Mouse (Mus musculus) neural tube, embryonic 15.5 days (tissue): ENCODE data around the gene Tmem161a. TPM values are rescaled to one million over a fixed set of nuclear protein-coding genes. Genes with fewer than 3 reads are reported as not detected.
"Not testable (repeated sequence)": the region's sequence is repeated elsewhere in the genome, so short reads cannot be mapped to it uniquely, and the experiment has no call there.

Experiments used
- ATAC-seq: fragments of 200-750 bp; cut with Nextera tagmentation; 2 replicates; pipeline ENCODE4 v1.8.0; 2017; ENCODE audit warnings: mild to moderate bottlenecking, moderate TSS enrichment, moderate library complexity; ENCODE audit not compliant: low FRiP score
- H3K27ac ChIP-seq: fragments of 300-500 bp; sonication (generic); replicated peaks from 2 replicates; pipeline ENCODE4 v1.5.1; 2015; ENCODE audit warnings: mild to moderate bottlenecking, inconsistent platforms
- H3K27me3 ChIP-seq: fragments of 300-500 bp; sonication (generic); replicated peaks from 2 replicates; pipeline ENCODE4 v1.6.1; 2015; ENCODE audit warnings: inconsistent platforms
- H3K36me3 ChIP-seq: fragments of 300-500 bp; sonication (generic); 2 replicates; pipeline ENCODE4 v1.6.1; 2015; ENCODE audit warnings: inconsistent platforms
- H3K4me1 ChIP-seq: fragments of 300-500 bp; sonication (generic); 2 replicates; pipeline ENCODE4 v1.6.1; 2015; ENCODE audit warnings: inconsistent platforms
- H3K4me2 ChIP-seq: fragments of 300-500 bp; sonication (generic); 2 replicates; pipeline ENCODE4 v1.6.1; 2015; ENCODE audit warnings: inconsistent platforms, mild to moderate bottlenecking, moderate library complexity
- H3K4me3 ChIP-seq: fragments of 300-500 bp; sonication (generic); replicated peaks from 2 replicates; pipeline ENCODE4 v1.5.1; 2015; ENCODE audit warnings: mild to moderate bottlenecking, inconsistent platforms
- H3K9ac ChIP-seq: fragments of 300-500 bp; sonication (generic); replicated peaks from 2 replicates; pipeline ENCODE4 v1.6.1; 2015; ENCODE audit warnings: mild to moderate bottlenecking, inconsistent platforms
- H3K9me3 ChIP-seq: fragments of 300-500 bp; sonication (generic); replicated peaks from 2 replicates; pipeline ENCODE4 v1.6.1; 2016; ENCODE audit warnings: inconsistent platforms
- WGBS: fragments of 180-500 bp; shearing (Covaris S2); methylation state at CpG from one replicate; pipeline ENCODE4 v1.1.7; 2015; ENCODE audit warnings: mixed read lengths; 5-methylcytosine and 5-hydroxymethylcytosine counted together
- polyA plus RNA-seq: library from polyadenylated mRNA; unstranded; fragments of >200 nt; fragmentation: Nextera tagmentation; extraction: Ambion mirVana; gene quantifications from 2 replicates; pipeline ENCODE4 v1.2.1, GENCODE M21; 2015

Tmem161a gene
- polyA plus RNA-seq, 1 experiment from 2014 or later, result 54.0 TPM

- under 1% methylated on average over 66 of the region's 66 CpGs for WGBS
Observed at GRCm38 (mm10) chr8:70212112-70213055, 40.2 kb downstream of the Tmem161a start, which contains the start of gene Slc25a42. TSS of gene Slc25a42 (minus strand) at chr8:70212305.

GRCm38 (mm10) chr8:70214411-70214810 is 42.3 kb downstream of the Tmem161a start:
- no peak overlapping the region for H3K9ac ChIP-seq
- no peak overlapping the region for H3K4me3 ChIP-seq
- H3K27ac ChIP-seq, result no peak overlapping the region
- H3K36me3 ChIP-seq, result no peaks in the 10 kb centered on the region
- peaks cover 24% of the 10 kb centered on the region for H3K4me1 ChIP-seq
- no peak for ATAC-seq
- no peaks in the 10 kb centered on the region for H3K9me3 ChIP-seq
- H3K27me3 ChIP-seq, result 0 out of 2 replicates have a peak, but pooled peaks cover 6% of the 10 kb centered on the region
- WGBS, result 73% methylated on average over 3 of the region's 3 CpGs
- H3K4me2 ChIP-seq, result no peak overlapping the region

More at GRCm38 (mm10) chr8:70212112-70213055, 40.2 kb downstream of the Tmem161a start, which contains the start of gene Slc25a42:
- peak; percentile 98 for ATAC-seq
- Histone ChIP-seq H3K4me1 (peaks cover 24% of the 10 kb centered on the region), H3K9ac (peak within 1 kb of the TSS; percentile 67), H3K27ac (peak within 1 kb of the TSS; percentile 76), H3K4me2 (peak within 1 kb of the TSS; percentile 86), H3K27me3 (0 out of 2 replicates have a peak, but pooled peaks cover 6% of the 10 kb centered on the region), H3K36me3 (no peaks in the 10 kb centered on the region), H3K4me3 (peak within 1 kb of the TSS; percentile 76), H3K9me3 (no peaks in the 10 kb centered on the region)

GRCm38 (mm10) chr8:70215092-70215491 is 42.9 kb downstream of the Tmem161a start:
- Histone ChIP-seq H3K9me3 (no peaks in the 10 kb centered on the region), H3K4me3 (no peak overlapping the region), H3K36me3 (0 out of 2 replicates have a peak, but pooled peaks cover under 1% of the 10 kb centered on the region), H3K4me2 (no peak overlapping the region), H3K9ac (no peak overlapping the region), H3K4me1 (peaks cover 21% of the 10 kb centered on the region), H3K27ac (no peak overlapping the region), H3K27me3 (0 out of 2 replicates have a peak, but pooled peaks cover 6% of the 10 kb centered on the region)
- ATAC-seq, result no peak
- whole genome bisulfite sequencing, result 75% methylated on average over 5 of the region's 5 CpGs

GRCm38 (mm10) chr8:70216161-70216560 is 44.0 kb downstream of the Tmem161a start:
- ATAC-seq, H3K27ac ChIP-seq, H3K9me3 ChIP-seq, H3K4me2 ChIP-seq, H3K4me1 ChIP-seq, H3K9ac ChIP-seq, H3K36me3 ChIP-seq, H3K27me3 ChIP-seq, H3K4me3 ChIP-seq: not testable (repeated sequence)
- 67% methylated on average over 3 of the region's 3 CpGs for WGBS

- ATAC-seq, result no peak
- 80% methylated on average over 1 of the region's 1 CpGs for WGBS
- peaks cover 14% of the 10 kb centered on the region for H3K36me3 ChIP-seq
- no peaks in the 10 kb centered on the region for H3K9me3 ChIP-seq
- no peak overlapping the region for H3K9ac ChIP-seq
- H3K4me2 ChIP-seq, result no peak overlapping the region
- H3K4me3 ChIP-seq, result no peak overlapping the region
- H3K4me1 ChIP-seq, result peaks cover 6% of the 10 kb centered on the region
- no peak overlapping the region for H3K27ac ChIP-seq
- no peaks in the 10 kb centered on the region for H3K27me3 ChIP-seq
Observed at GRCm38 (mm10) chr8:70216566-70216965, 44.4 kb downstream of the Tmem161a start.

- Histone ChIP-seq H3K27ac (no peak overlapping the region), H3K9ac (no peak overlapping the region), H3K4me1 (peaks cover 5% of the 10 kb centered on the region), H3K4me2 (no peak overlapping the region), H3K9me3 (no peaks in the 10 kb centered on the region), H3K4me3 (no peak overlapping the region), H3K36me3 (peaks cover 23% of the 10 kb centered on the region), H3K27me3 (no peaks in the 10 kb centered on the region)
- ATAC-seq, result no peak
Observed at GRCm38 (mm10) chr8:70217441-70217840, 45.3 kb downstream of the Tmem161a start.

- H3K27ac ChIP-seq, result no peak overlapping the region
- H3K27me3 ChIP-seq, result no peaks in the 10 kb centered on the region
- H3K9me3 ChIP-seq, result no peaks in the 10 kb centered on the region
- no peak overlapping the region for H3K9ac ChIP-seq
- no peak overlapping the region for H3K4me3 ChIP-seq
- peaks cover 40% of the 10 kb centered on the region for H3K36me3 ChIP-seq
- 61% methylated on average over 5 of the region's 5 CpGs for WGBS
- ATAC-seq, result no peak
- no peak overlapping the region for H3K4me2 ChIP-seq
- H3K4me1 ChIP-seq, result no peaks in the 10 kb centered on the region
Observed at GRCm38 (mm10) chr8:70219107-70219684, 47.0 kb downstream of the Tmem161a start.

- no peak overlapping the region for H3K27ac ChIP-seq
- H3K4me1 ChIP-seq, result no peaks in the 10 kb centered on the region
- no peak overlapping the region for H3K9ac ChIP-seq
- WGBS, result 81% methylated on average over 8 of the region's 8 CpGs
- H3K4me3 ChIP-seq, result no peak overlapping the region
- H3K27me3 ChIP-seq, result no peaks in the 10 kb centered on the region
- H3K4me2 ChIP-seq, result no peak overlapping the region
- no peaks in the 10 kb centered on the region for H3K9me3 ChIP-seq
- H3K36me3 ChIP-seq, result peaks cover 52% of the 10 kb centered on the region
- ATAC-seq, result no peak
Observed at GRCm38 (mm10) chr8:70220236-70220840, 48.2 kb downstream of the Tmem161a start.

- no peaks in the 10 kb centered on the region for H3K9me3 ChIP-seq
- no peak for ATAC-seq
- H3K4me1 ChIP-seq, result no peaks in the 10 kb centered on the region
- no peaks in the 10 kb centered on the region for H3K27me3 ChIP-seq
- H3K4me3 ChIP-seq, result no peak overlapping the region
- no peak overlapping the region for H3K9ac ChIP-seq
- H3K27ac ChIP-seq, result no peak overlapping the region
- WGBS, result 92% methylated on average over 3 of the region's 3 CpGs
- peaks cover 57% of the 10 kb centered on the region for H3K36me3 ChIP-seq
- H3K4me2 ChIP-seq, result no peak overlapping the region
Observed at GRCm38 (mm10) chr8:70220911-70221310, 48.8 kb downstream of the Tmem161a start.

- Histone ChIP-seq H3K4me1 (no peaks in the 10 kb centered on the region), H3K9me3 (no peaks in the 10 kb centered on the region), H3K4me2 (no peak overlapping the region), H3K36me3 (peaks cover 61% of the 10 kb centered on the region), H3K9ac (no peak overlapping the region), H3K27ac (no peak overlapping the region), H3K4me3 (no peak overlapping the region), H3K27me3 (no peaks in the 10 kb centered on the region)
- 93% methylated on average over 12 of the region's 12 CpGs for WGBS
- ATAC-seq, result no peak
Observed at GRCm38 (mm10) chr8:70222041-70222440, 49.9 kb downstream of the Tmem161a start.

GRCm38 (mm10) chr8:70223341-70223740 is 51.2 kb downstream of the Tmem161a start:
- Histone ChIP-seq H3K4me1 (no peaks in the 10 kb centered on the region), H3K9ac (no peak overlapping the region), H3K27ac (no peak overlapping the region), H3K27me3 (no peaks in the 10 kb centered on the region), H3K4me2 (no peak overlapping the region), H3K4me3 (no peak overlapping the region), H3K36me3 (peaks cover 72% of the 10 kb centered on the region), H3K9me3 (no peaks in the 10 kb centered on the region)
- no peak for ATAC-seq
- 51% methylated on average over 6 of the region's 6 CpGs for WGBS
